In genomic region chr14:14714130-14714529, GRCm38 (mm10) we compare ENCODE assay signal across 9 mouse cellular contexts. TPM values are rescaled to one million over a fixed set of nuclear protein-coding genes. Genes with fewer than 3 reads are reported as not detected.
DNase-seq lines count a peak whose midpoint lies in the region; ATAC-seq and TF ChIP-seq lines count a peak whose summit lies in the region.
"Had no signal": no experiment of that assay in that cellular context is flagged by ENCODE, and none has a peak within 500 bp of the region (broad histone marks: within the 10 kb centered on the region; RNA-seq: fewer than 3 reads in every experiment).

No protein-coding gene starts in this region.

- H3K27ac ChIP-seq in embryonic facial prominence, embryonic 14.5 days (replicated peaks; ENCODE audit: low read depth, low read length): no peak overlapping the region
- H3K27ac ChIP-seq in embryonic facial prominence, embryonic 10.5 days (replicated peaks): no peak overlapping the region
- peak overlapping the region; percentile 54 for H3K27ac ChIP-seq in layer of hippocampus, adult 2 months
- H3K27ac ChIP-seq: neural tube, embryonic 15.5 days had no signal

- TF ChIP-seq CTCF in layer of hippocampus, adult 2 months (conservative IDR thresholded peaks at IDR 0.05): peak; percentile 66

- H3K36me3 ChIP-seq in embryonic facial prominence, embryonic 14.5 days (ENCODE audit: control insufficient read depth, insufficient read depth, low read length): peaks cover 13% of the 10 kb centered on the region; the same call in 1 of the 2 replicates
- H3K36me3 ChIP-seq in embryonic facial prominence, embryonic 10.5 days (replicated peaks): peaks cover 32% of the 10 kb centered on the region

- no peaks in the 10 kb centered on the region for H3K27me3 ChIP-seq in embryonic facial prominence, embryonic 14.5 days (replicated peaks; ENCODE audit: control insufficient read depth, insufficient read depth, low read length)
- no peaks in the 10 kb centered on the region for H3K27me3 ChIP-seq in embryonic facial prominence, embryonic 10.5 days (replicated peaks; ENCODE audit: low read depth, poor library complexity, severe bottlenecking)
- H3K27me3 ChIP-seq: neural tube, embryonic 15.5 days had no signal

- DNase-seq in embryonic facial prominence, embryonic 14.5 days (ENCODE audit: low spot score): peak; percentile 47
- DNase-seq in embryonic facial prominence, embryonic 10.5 days (ENCODE audit: low spot score): no peak
- peak; percentile 28 to 31 for DNase-seq in layer of hippocampus, adult 2 months (ENCODE audit: low spot score in 2 of 2)
- no peak for DNase-seq in layer of hippocampus, adult 8-10 months (ENCODE audit: low spot score in 2 of 2)
- peak; percentile 67 for DNase-seq in brain, adult 2 months (ENCODE audit: low read depth, low spot score)
- peak; percentile 33 for DNase-seq in retina, postnatal 7 days (ENCODE audit: low read depth, low spot score)
- DNase-seq in gastrocnemius, postnatal 25 days: no peak
- no peak for DNase-seq in embryo, embryonic 9.5 days (ENCODE audit: extremely low spot score)

- ATAC-seq in embryonic facial prominence, embryonic 14.5 days (ENCODE audit: low read depth): no peak

- no peaks in the 10 kb centered on the region for H3K4me1 ChIP-seq in embryonic facial prominence, embryonic 14.5 days (ENCODE audit: control insufficient read depth, insufficient read depth, low read length)
- no peaks in the 10 kb centered on the region for H3K4me1 ChIP-seq in embryonic facial prominence, embryonic 10.5 days
- H3K4me1 ChIP-seq: neural tube, embryonic 15.5 days had no signal

- no peak overlapping the region for H3K4me2 ChIP-seq in embryonic facial prominence, embryonic 14.5 days (ENCODE audit: low read depth, low read length)
- H3K4me2 ChIP-seq: neural tube, embryonic 15.5 days had no signal

- no peak overlapping the region for H3K4me3 ChIP-seq in embryonic facial prominence, embryonic 14.5 days (ENCODE audit: low read depth, low read length)
- no peak overlapping the region for H3K4me3 ChIP-seq in embryonic facial prominence, embryonic 10.5 days
- no peak overlapping the region for H3K4me3 ChIP-seq in layer of hippocampus, adult 2 months
- H3K4me3 ChIP-seq: neural tube, embryonic 15.5 days had no signal

- H3K9ac ChIP-seq in embryonic facial prominence, embryonic 14.5 days (ENCODE audit: low read depth, low read length): no peak overlapping the region
- H3K9ac ChIP-seq: neural tube, embryonic 15.5 days had no signal

- H3K9me3 ChIP-seq in embryonic facial prominence, embryonic 14.5 days (ENCODE audit: control insufficient read depth, low read length): no peaks in the 10 kb centered on the region
- no peaks in the 10 kb centered on the region for H3K9me3 ChIP-seq in embryonic facial prominence, embryonic 10.5 days
- H3K9me3 ChIP-seq: neural tube, embryonic 15.5 days had no signal

RNA-seq across cellular contexts. Expression of gene Slc4a7, which starts 12.1 kb away (rescaled TPM):
- 10.7 and 13.9 TPM in 2 replicates for polyA plus RNA-seq in embryonic facial prominence, embryonic 14.5 days (2014; fragmentation: Nextera tagmentation; extraction: Ambion mirVana)
- 33.4 and 36.3 TPM in 2 replicates for polyA plus RNA-seq in embryonic facial prominence, embryonic 10.5 days (2016; fragmentation: Nextera tagmentation; extraction: Ambion mirVana)
- total RNA-seq in layer of hippocampus, adult 2 months (2021): 10 to 100 TPM; 49.5 to 49.8 TPM
- total RNA-seq in layer of hippocampus, adult 8-10 months (2022): 10 to 100 TPM; 40.3 to 55.4 (median 48.3) TPM
- total RNA-seq in gastrocnemius, postnatal 25 days (2021): 1 to 10 TPM; 8.1 to 10.0 TPM

Comparison
In these comparisons a context has a peak if more than half of its experiments do, and no peak if none do; other contexts are left out.
1. DNase-seq: peak in embryonic facial prominence, embryonic 14.5 days (single experiment), layer of hippocampus, adult 2 months (2 of 2), brain, adult 2 months (single experiment) and retina, postnatal 7 days (single experiment); none in embryonic facial prominence, embryonic 10.5 days (single experiment), layer of hippocampus, adult 8-10 months (0 of 2), gastrocnemius, postnatal 25 days (single experiment) and embryo, embryonic 9.5 days (single experiment).